Comparison of ENCODE assay signal across 14 mouse cellular contexts in the genomic region with DNA sequence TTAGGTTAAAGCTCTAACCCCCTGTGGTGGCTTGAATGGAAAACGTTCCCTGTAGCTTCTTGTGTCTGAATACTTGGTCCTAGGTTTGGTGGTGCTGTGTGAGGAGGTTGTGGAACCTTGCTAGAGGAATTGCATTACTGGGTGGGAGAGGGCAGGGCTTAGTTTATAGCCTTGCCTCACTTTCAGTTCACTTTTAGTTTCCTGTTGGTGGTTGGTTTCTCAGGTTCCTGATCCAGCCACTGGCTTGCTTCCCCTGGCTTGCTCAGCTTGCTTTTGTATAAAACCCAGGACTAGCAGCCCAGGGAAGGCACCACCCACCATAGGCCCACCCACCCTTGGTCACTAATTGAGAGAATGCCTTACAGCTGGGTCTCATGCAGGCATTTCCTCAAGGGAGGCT.
"Had no signal": no experiment of that assay in that cellular context is flagged by ENCODE, and none has a peak within 500 bp of the region (broad histone marks: within the 10 kb centered on the region; RNA-seq: fewer than 3 reads in every experiment).

No protein-coding gene starts in this region.

- H3K27ac ChIP-seq: kidney, postnatal 0 days; limb, embryonic 12.5 days; liver, embryonic 14.5 days; midbrain, embryonic 12.5 days; neural tube, embryonic 15.5 days had no signal

- H3K36me3 ChIP-seq: limb, embryonic 12.5 days; midbrain, embryonic 12.5 days; neural tube, embryonic 15.5 days had no signal

- DNase-seq: kidney, adult 11 months; kidney, adult 9 months; kidney, postnatal 36 days; lung, adult 2 months; right cerebral cortex, adult 18-20 months; right cerebral cortex, postnatal 25 days; thymus, postnatal 36 days had no signal

- ATAC-seq: midbrain, embryonic 16.5 days had no signal

- H3K4me1 ChIP-seq: limb, embryonic 12.5 days; midbrain, embryonic 12.5 days; neural tube, embryonic 15.5 days had no signal

- H3K27me3 ChIP-seq: limb, embryonic 12.5 days; midbrain, embryonic 12.5 days; neural tube, embryonic 15.5 days had no signal

- H3K4me3 ChIP-seq: limb, embryonic 12.5 days; midbrain, embryonic 12.5 days; myocyte; neural tube, embryonic 15.5 days had no signal
